Mouse (Mus musculus) C2C12 (cell line): ENCODE measurements at regions not wholly inside any gene's neighbourhood (a gene's known extent, or its start where the extent isn't known, plus 50 kb on each side); places are given as distances from the start of the nearest gene placed in this dataset.

Experiments
- CEBPB ChIP-seq: IDR thresholded peaks from one replicate; pipeline ENCODE4 v1.6.1; 2011; ENCODE audit warnings: low read depth, mild to moderate bottlenecking, control low read depth, moderate library complexity
- CTCF ChIP-seq: IDR thresholded peaks from one replicate; pipeline ENCODE4 v1.5.1; 2011; ENCODE audit not compliant: control insufficient read depth, insufficient read depth, insufficient read length
- FOSL1 ChIP-seq: IDR thresholded peaks from one replicate; pipeline ENCODE4 v1.8.0; 2011; ENCODE audit warnings: mild to moderate bottlenecking, low read length; ENCODE audit not compliant: poor library complexity, insufficient read depth, severe bottlenecking
- MAX ChIP-seq: IDR thresholded peaks from one replicate; pipeline ENCODE4 v1.6.1; 2011; ENCODE audit warnings: mild to moderate bottlenecking, control low read depth
- MYOD1 ChIP-seq: IDR thresholded peaks from one replicate; pipeline ENCODE4 v1.6.1; 2011; ENCODE audit warnings: low read depth; ENCODE audit not compliant: control insufficient read depth, insufficient read length

DNA sequence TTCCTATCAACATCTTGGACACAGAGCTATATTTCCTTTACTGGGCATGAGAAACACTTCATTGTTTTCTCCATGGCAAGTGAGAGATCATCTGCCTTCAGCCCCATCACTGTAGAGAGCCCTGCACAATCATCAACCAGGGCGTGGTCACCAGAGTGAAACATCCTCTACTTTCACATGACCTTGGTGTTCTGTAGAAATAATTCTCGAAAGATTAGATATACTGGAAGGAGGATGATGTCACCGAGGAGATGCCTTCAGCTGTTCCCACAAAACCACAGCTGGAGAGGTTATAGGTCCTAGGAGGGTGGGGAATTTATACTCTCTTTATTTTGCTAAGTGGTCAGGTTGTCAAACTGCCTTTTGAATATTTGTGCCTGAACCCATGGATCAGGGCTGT, 196.4 kb upstream of the Marcks start:
- TF ChIP-seq CTCF, result no peak
- TF ChIP-seq MAX, result no peak
- no peak for TF ChIP-seq CEBPB
- TF ChIP-seq MYOD1, result peak; percentile 91
- TF ChIP-seq FOSL1, result peak; percentile 3
